Mouse (Mus musculus): ENCODE measurements around the gene Mindy2. TPM values are rescaled to one million over a fixed set of nuclear protein-coding genes. Genes with fewer than 3 reads are reported as not detected.

Gene Mindy2
- total RNA-seq (2023): 10 to 100 TPM; 37.5 to 37.8 TPM

DNA sequence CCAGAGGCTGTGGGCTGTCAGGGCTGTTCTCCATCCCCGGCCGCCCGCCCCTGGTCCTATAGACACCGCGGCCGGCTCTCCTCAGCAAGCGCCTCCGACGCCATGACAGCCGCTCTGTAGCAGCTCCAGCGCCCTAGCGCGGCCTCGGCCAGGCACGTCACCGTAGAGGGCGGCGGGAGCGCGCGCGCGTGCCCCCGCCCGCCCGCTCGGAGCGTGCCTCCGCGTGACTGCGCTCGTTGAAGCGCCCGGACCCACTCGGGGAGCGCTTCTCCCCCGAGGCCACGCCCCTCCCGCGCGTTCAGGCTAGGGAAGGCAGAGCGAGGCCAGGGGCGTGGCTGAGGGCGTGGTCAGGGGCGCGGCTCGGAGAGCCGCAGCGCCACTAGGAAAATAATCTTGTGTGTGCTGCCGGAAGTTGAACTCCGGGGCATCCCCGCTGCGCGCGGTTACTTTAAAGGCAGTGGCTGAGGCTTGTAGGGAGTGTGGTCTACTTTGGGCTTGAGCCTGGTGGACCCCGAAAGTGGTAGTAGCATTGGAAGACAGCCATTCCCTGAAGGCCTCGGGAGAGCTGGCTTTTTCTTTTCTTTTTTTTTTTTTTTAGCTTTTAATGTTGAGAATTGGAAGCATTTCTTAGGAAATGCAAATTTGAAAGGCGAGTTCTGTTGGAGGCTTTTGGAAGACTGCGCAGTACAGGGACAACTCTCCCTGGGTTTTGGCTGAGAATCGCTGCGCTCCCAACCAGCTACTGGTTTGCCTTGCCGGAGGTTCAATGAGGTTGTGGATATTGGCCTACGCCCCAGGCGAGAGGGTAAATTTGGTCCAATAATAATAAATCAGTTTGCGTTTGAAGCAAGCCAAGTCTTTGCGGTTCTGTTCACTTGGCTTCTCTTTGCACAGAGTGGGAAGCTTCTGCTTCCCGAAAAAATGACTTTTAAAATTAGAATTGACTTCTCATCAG lies at the start of gene Mindy2:
TSS of gene Mindy2 (minus strand) at position 162 of the 955 bp plus-strand sequence.

DNA sequence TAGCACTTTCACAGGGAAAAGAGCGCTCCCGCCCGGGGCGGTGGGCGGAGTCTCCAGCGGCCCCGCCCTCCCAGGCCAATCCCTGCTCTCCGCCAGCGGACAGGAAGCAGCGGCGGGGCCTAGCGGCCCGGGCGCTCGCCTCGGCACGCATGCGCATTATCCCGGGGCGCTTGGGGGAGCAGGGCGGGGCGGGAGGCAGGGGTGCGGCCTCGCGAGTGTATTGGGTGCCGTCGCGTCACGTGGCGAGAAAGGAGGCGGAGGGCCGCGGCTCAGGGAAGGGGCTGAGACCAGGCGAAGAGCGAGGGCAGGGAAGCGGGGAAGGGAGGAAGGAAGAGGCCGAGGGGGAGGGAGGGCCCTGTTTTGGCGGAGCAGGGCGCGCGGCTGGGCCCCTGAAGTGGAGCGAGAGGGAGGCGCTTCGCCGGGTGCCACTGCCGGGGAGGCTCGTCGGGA lies 21.7 kb upstream of the Mindy2 start, which contains the start of gene Adam10:
TSS of gene Adam10 (plus strand) at position 316 of the 450 bp plus-strand sequence.

DNA sequence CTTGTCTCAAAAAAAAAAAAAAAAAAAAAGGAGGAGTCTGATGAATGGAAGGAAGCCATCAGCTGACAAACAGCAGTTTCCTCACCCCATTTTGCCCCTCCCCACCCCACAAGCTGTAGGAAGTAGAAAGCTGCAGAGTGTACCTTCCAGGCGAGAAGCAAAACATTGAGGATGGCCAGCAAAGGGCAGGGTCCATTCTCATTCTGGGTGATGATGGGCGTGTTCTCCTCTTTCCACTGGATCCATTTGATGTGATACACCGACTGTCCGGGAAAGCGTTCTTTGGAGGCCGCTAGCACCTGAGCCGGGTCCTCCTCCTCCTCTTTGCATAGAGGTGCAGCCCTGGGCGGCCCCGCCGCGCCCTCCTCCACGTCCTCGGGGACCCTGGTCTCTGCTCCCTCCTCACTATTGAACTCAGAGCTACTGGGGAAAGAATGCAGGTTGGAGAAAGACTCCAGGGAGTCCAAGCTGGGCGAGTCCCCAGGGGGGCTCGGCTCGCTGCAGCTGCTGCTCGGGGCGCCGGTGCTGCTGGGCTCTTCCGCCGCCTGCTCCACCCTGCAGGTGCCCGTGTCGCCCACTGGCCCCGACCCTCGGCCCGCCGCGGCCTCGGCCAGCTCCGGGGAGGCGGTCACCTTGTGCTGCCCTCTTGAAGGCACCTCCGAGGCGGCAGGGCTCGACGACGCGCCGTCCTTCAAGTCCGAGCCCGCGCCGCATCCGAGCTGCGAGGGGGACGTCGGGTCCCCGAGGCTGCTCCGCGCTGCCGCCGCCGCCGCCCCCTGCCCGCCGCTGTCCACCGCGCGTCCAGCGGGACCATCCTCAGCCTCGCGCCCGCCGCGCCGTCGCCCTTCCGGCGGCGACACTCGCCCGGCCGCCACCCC lies 605 bp downstream of the Mindy2 start, which contains the start of gene Gm10642:
TSS of gene Gm10642 (plus strand) at position 122 of the 878 bp plus-strand sequence.

Other genes with a start within 250 kb of the Mindy2 start
- gene Ccnb2, start 235.6 kb downstream of the Mindy2 start, total RNA-seq (2023): 10 to 100 TPM; 65.5 to 66.6 TPM
- gene Rnf111, start 153.4 kb downstream of the Mindy2 start, total RNA-seq (2023): 10 to 100 TPM; 65.3 to 69.0 TPM
- 10 to 100 TPM; 35.9 to 41.0 TPM for gene Sltm, start 114.4 kb downstream of the Mindy2 start, total RNA-seq (2023)
- 1 to 10 TPM; 2.5 to 3.8 TPM for gene Gm10642, start 923 bp downstream of the Mindy2 start, total RNA-seq (2023)
- 10 to 100 TPM; 73.7 to 81.2 TPM for gene Adam10, start 21.8 kb upstream of the Mindy2 start, total RNA-seq (2023)

Measured in neutrophil, adult 59 days (primary cell).